Mouse (Mus musculus) heart, postnatal 0 days (tissue): ENCODE results near the gene Neurl2. TPM values are rescaled to one million over a fixed set of nuclear protein-coding genes. Genes with fewer than 3 reads are reported as not detected.
"Not testable (repeated sequence)": the region's sequence is repeated elsewhere in the genome, so short reads cannot be mapped to it uniquely, and the experiment has no call there.

ENCODE experiments used
- ATAC-seq: fragments of 200-750 bp; cut with Nextera tagmentation; 2 replicates; pipeline ENCODE4 v1.8.0; 2017; ENCODE audit warnings: low read depth, moderate number of reproducible peaks, moderate library complexity; ENCODE audit not compliant: insufficient read depth
- DNase-seq: peaks from one replicate; pipeline ENCODE4 v3.0.0-alpha.2; 2016; ENCODE audit warnings: low spot score
- H3K27ac ChIP-seq: fragments of 300-500 bp; sonication (generic); 2 replicates; pipeline ENCODE4 v1.5.1; 2014; ENCODE audit warnings: low read depth, mild to moderate bottlenecking
- H3K27me3 ChIP-seq: fragments of 300-500 bp; sonication (generic); 2 replicates; pipeline ENCODE4 v1.6.1; 2014; ENCODE audit warnings: low read length, mixed read lengths; ENCODE audit not compliant: control insufficient read depth, insufficient read depth
- H3K36me3 ChIP-seq: fragments of 300-500 bp; sonication (generic); replicated peaks from 2 replicates; pipeline ENCODE4 v1.6.1; 2014; ENCODE audit warnings: low read length, mixed read lengths; ENCODE audit not compliant: control insufficient read depth, insufficient read depth
- H3K4me1 ChIP-seq: fragments of 300-500 bp; sonication (generic); 2 replicates; pipeline ENCODE4 v1.6.1; 2014; ENCODE audit warnings: antibody characterized with exemption; ENCODE audit not compliant: control insufficient read depth, insufficient read depth
- H3K4me2 ChIP-seq: fragments of 300-500 bp; sonication (generic); 2 replicates; pipeline ENCODE4 v1.6.1; 2014; ENCODE audit warnings: low read depth, mild to moderate bottlenecking, low read length, moderate library complexity
- H3K4me3 ChIP-seq: fragments of 300-500 bp; sonication (generic); 2 replicates; pipeline ENCODE4 v1.5.1; 2014; ENCODE audit warnings: low read depth, low read length
- H3K9ac ChIP-seq: fragments of 300-500 bp; sonication (generic); replicated peaks from 2 replicates; pipeline ENCODE4 v1.6.1; 2014; ENCODE audit warnings: low read depth, low read length, mixed read lengths
- H3K9me3 ChIP-seq: fragments of 300-500 bp; sonication (generic); replicated peaks from 2 replicates; pipeline ENCODE4 v1.6.1; 2016; ENCODE audit warnings: low read length; ENCODE audit not compliant: control insufficient read depth
- CTCF ChIP-seq: IDR thresholded peaks from 2 replicates; pipeline ENCODE4 v1.5.1; 2016; ENCODE audit warnings: antibody characterized with exemption, control low read depth, low read depth
- EP300 ChIP-seq: IDR thresholded peaks from 2 replicates; pipeline ENCODE4 v1.6.1; 2016; ENCODE audit warnings: antibody characterized with exemption, low read depth
- WGBS: fragments of 180-500 bp; shearing (Covaris S2); extraction: QIAGEN DNeasy Blood & Tissue Kit; methylation state at CpG from one replicate; pipeline ENCODE4 v1.1.7; 2014; 5-methylcytosine and 5-hydroxymethylcytosine counted together
- polyA plus RNA-seq: library from polyadenylated mRNA; unstranded; fragments of >200 nt; fragmentation: Nextera tagmentation; extraction: Ambion mirVana; gene quantifications from 2 replicates; pipeline ENCODE4 v1.2.1, GENCODE M21; 2015
- total RNA-seq: library from RNA; depleted of rRNA; stranded (reverse); fragments of >200 nt; gene quantifications from 2 replicates; pipeline ENCODE4 v1.2.3, GENCODE M21; 2014; ENCODE audit warnings: low replicate concordance

Gene Neurl2
- total and polyA plus RNA-seq, 2 experiments from 2014 or later = 57.1 to 76.5 TPM

- TF ChIP-seq EP300 (no peak), CTCF (no peak)
- Histone ChIP-seq H3K27ac (no peak overlapping the region), H3K27me3 (peaks cover 47% of the 10 kb centered on the region; the same call in 1 of the 2 replicates), H3K4me3 (peak overlapping the region; percentile 55), H3K36me3 (no peaks in the 10 kb centered on the region), H3K4me1 (peaks cover 18% of the 10 kb centered on the region; the same call in 1 of the 2 replicates), H3K9me3 (no peaks in the 10 kb centered on the region), H3K9ac (peak overlapping the region; percentile 41; the same call in 1 of the 2 replicates), H3K4me2 (peak overlapping the region; percentile 96)
- ATAC-seq (peak; percentile 34), DNase-seq (no peak)
- WGBS = 2% methylated on average over 42 of the region's 42 CpGs
Measured at GRCm38 (mm10) chr2:164856309-164857100, 23.2 kb upstream of the Neurl2 start.

- not testable (repeated sequence) for H3K27ac ChIP-seq, ATAC-seq, H3K4me3 ChIP-seq, DNase-seq, H3K9ac ChIP-seq, H3K9me3 ChIP-seq, H3K4me2 ChIP-seq, H3K36me3 ChIP-seq
- Histone ChIP-seq H3K27me3 (peaks cover 47% of the 10 kb centered on the region; the same call in 1 of the 2 replicates), H3K4me1 (peaks cover 14% of the 10 kb centered on the region; the same call in 1 of the 2 replicates)
- WGBS = 89% methylated on average over 5 of the region's 5 CpGs
Measured at GRCm38 (mm10) chr2:164855572-164855971, 22.3 kb upstream of the Neurl2 start.

- ATAC-seq (no peak), DNase-seq (no peak)
- Histone ChIP-seq H3K9me3 (no peaks in the 10 kb centered on the region; the same call in 1 of the 2 replicates), H3K9ac (no peak overlapping the region), H3K4me3 (no peak overlapping the region), H3K4me2 (no peak overlapping the region), H3K36me3 (no peaks in the 10 kb centered on the region), H3K27me3 (0 out of 2 replicates have a peak, but pooled peaks cover 10% of the 10 kb centered on the region), H3K4me1 (no peaks in the 10 kb centered on the region), H3K27ac (no peak overlapping the region)
- WGBS = 77% methylated on average over 8 of the region's 8 CpGs
- TF ChIP-seq CTCF (no peak), EP300 (no peak)
Measured at GRCm38 (mm10) chr2:164850061-164850460, 16.8 kb upstream of the Neurl2 start.

GRCm38 (mm10) chr2:164845782-164846181, 12.5 kb upstream of the Neurl2 start:
- 51% methylated on average over 3 of the region's 3 CpGs for WGBS
- TF ChIP-seq EP300 (no peak), CTCF (peak; percentile 35)
- H3K27me3 ChIP-seq = no peaks in the 10 kb centered on the region
- H3K36me3 ChIP-seq = no peaks in the 10 kb centered on the region
- no peaks in the 10 kb centered on the region for H3K4me1 ChIP-seq
- ATAC-seq (no peak), DNase-seq (no peak)
- H3K9ac ChIP-seq = no peak overlapping the region
- no peak overlapping the region for H3K4me3 ChIP-seq
- no peaks in the 10 kb centered on the region; the same call in 1 of the 2 replicates for H3K9me3 ChIP-seq
- no peak overlapping the region for H3K4me2 ChIP-seq
- H3K27ac ChIP-seq = no peak overlapping the region

- peaks cover 44% of the 10 kb centered on the region for H3K36me3 ChIP-seq
Measured at GRCm38 (mm10) chr2:164835164-164835563, 1.9 kb upstream of the Neurl2 start.

More at GRCm38 (mm10) chr2:164835164-164835563, 1.9 kb upstream of the Neurl2 start:
- H3K4me1 ChIP-seq = peaks cover 9% of the 10 kb centered on the region
- H3K4me2 ChIP-seq = no peak overlapping the region
- no peaks in the 10 kb centered on the region for H3K9me3 ChIP-seq
- H3K9ac ChIP-seq = no peak overlapping the region
- H3K4me3 ChIP-seq = no peak overlapping the region
- H3K27me3 ChIP-seq = no peaks in the 10 kb centered on the region
- H3K27ac ChIP-seq = no peak overlapping the region
- ATAC-seq (no peak), DNase-seq (no peak)
- TF ChIP-seq EP300 = no peak
- TF ChIP-seq CTCF = no peak
- 95% methylated on average over 4 of the region's 4 CpGs for WGBS
